Mouse (Mus musculus): ENCODE results near the gene Srxn1. TPM values are rescaled to one million over a fixed set of nuclear protein-coding genes. Genes with fewer than 3 reads are reported as not detected.

Srxn1 gene
- polyA plus RNA-seq (2014; fragmentation: Illumina TruSeq; extraction: RNeasy Lipid Tissue Mini Kit (QIAGEN cat#74804); ENCODE audit: low read depth, low replicate concordance) = 39.5 TPM

GRCm38 (mm10) chr2:152105318-152106224 lies at the start of gene Srxn1:
Gene Srxn1 (plus strand): TSS chr2:152105516.

GRCm38 (mm10) chr2:152080685-152081541 lies 24.4 kb upstream of the Srxn1 start, which contains the start of gene Scrt2:
Gene Scrt2 (plus strand): TSS chr2:152081529.

GRCm38 (mm10) chr2:152143279-152144157 lies 38.2 kb downstream of the Srxn1 start, which contains the start of gene Tcf15:
Gene Tcf15 (plus strand): TSS chr2:152143561.

Other genes with a start within 250 kb of the Srxn1 start
- not detected for gene Angpt4, start 194.3 kb upstream of the Srxn1 start, polyA plus RNA-seq (2014; fragmentation: Illumina TruSeq; extraction: RNeasy Lipid Tissue Mini Kit (QIAGEN cat#74804); ENCODE audit: low read depth, low replicate concordance)
- gene Fam110a, start 125.3 kb upstream of the Srxn1 start, polyA plus RNA-seq (2014; fragmentation: Illumina TruSeq; extraction: RNeasy Lipid Tissue Mini Kit (QIAGEN cat#74804); ENCODE audit: low read depth, low replicate concordance) = 0.36 TPM
- 5.3 TPM for gene Slc52a3, start 109.0 kb upstream of the Srxn1 start, polyA plus RNA-seq (2014; fragmentation: Illumina TruSeq; extraction: RNeasy Lipid Tissue Mini Kit (QIAGEN cat#74804); ENCODE audit: low read depth, low replicate concordance)
- not detected for gene Scrt2, start 24.0 kb upstream of the Srxn1 start, polyA plus RNA-seq (2014; fragmentation: Illumina TruSeq; extraction: RNeasy Lipid Tissue Mini Kit (QIAGEN cat#74804); ENCODE audit: low read depth, low replicate concordance)
- gene Tcf15, start 38.0 kb downstream of the Srxn1 start, polyA plus RNA-seq (2014; fragmentation: Illumina TruSeq; extraction: RNeasy Lipid Tissue Mini Kit (QIAGEN cat#74804); ENCODE audit: low read depth, low replicate concordance) = not detected
- gene Csnk2a1, start 121.3 kb downstream of the Srxn1 start, polyA plus RNA-seq (2014; fragmentation: Illumina TruSeq; extraction: RNeasy Lipid Tissue Mini Kit (QIAGEN cat#74804); ENCODE audit: low read depth, low replicate concordance) = 145 TPM
- gene Tbc1d20, start 188.3 kb downstream of the Srxn1 start, polyA plus RNA-seq (2014; fragmentation: Illumina TruSeq; extraction: RNeasy Lipid Tissue Mini Kit (QIAGEN cat#74804); ENCODE audit: low read depth, low replicate concordance) = 22.4 TPM
- gene Rbck1, start 227.1 kb downstream of the Srxn1 start, polyA plus RNA-seq (2014; fragmentation: Illumina TruSeq; extraction: RNeasy Lipid Tissue Mini Kit (QIAGEN cat#74804); ENCODE audit: low read depth, low replicate concordance) = 0.44 TPM
- not detected for gene Trib3, start 238.5 kb downstream of the Srxn1 start, polyA plus RNA-seq (2014; fragmentation: Illumina TruSeq; extraction: RNeasy Lipid Tissue Mini Kit (QIAGEN cat#74804); ENCODE audit: low read depth, low replicate concordance)

Data from kidney, adult 10 weeks (tissue).